Mouse (Mus musculus) intestine, postnatal 0 days (tissue): Measurements from ENCODE around the gene Runx1. TPM values are rescaled to one million over a fixed set of nuclear protein-coding genes. Genes with fewer than 3 reads are reported as not detected.
A peak's percentile ranks its signal among the peaks of the same experiment; 100 is the strongest.

Experiments
- ATAC-seq: fragments of 200-750 bp; cut with Nextera tagmentation; 2 replicates; pipeline ENCODE4 v1.8.0; 2017; ENCODE audit warnings: mild to moderate bottlenecking, moderate TSS enrichment, moderate library complexity
- H3K27ac ChIP-seq: fragments of 300-500 bp; sonication (generic); 2 replicates; pipeline ENCODE4 v1.5.1; 2014; ENCODE audit warnings: mild to moderate bottlenecking, low read depth, low read length, moderate library complexity
- H3K27me3 ChIP-seq: fragments of 300-500 bp; sonication (generic); replicated peaks from 2 replicates; pipeline ENCODE4 v1.6.1; 2014; ENCODE audit warnings: low read length, mixed read lengths; ENCODE audit not compliant: control insufficient read depth, insufficient read depth
- H3K36me3 ChIP-seq: fragments of 300-500 bp; sonication (generic); 2 replicates; pipeline ENCODE4 v1.6.1; 2014; ENCODE audit warnings: mild to moderate bottlenecking, moderate library complexity; ENCODE audit not compliant: control insufficient read depth, insufficient read depth
- H3K4me1 ChIP-seq: fragments of 300-500 bp; sonication (generic); replicated peaks from 2 replicates; pipeline ENCODE4 v1.6.1; 2014; ENCODE audit warnings: antibody characterized with exemption, low read length, mixed read lengths; ENCODE audit not compliant: control insufficient read depth, insufficient read depth
- H3K4me2 ChIP-seq: fragments of 300-500 bp; sonication (generic); replicated peaks from 2 replicates; pipeline ENCODE4 v1.6.1; 2014; ENCODE audit warnings: low read depth, mild to moderate bottlenecking, moderate library complexity
- H3K4me3 ChIP-seq: fragments of 300-500 bp; sonication (generic); 2 replicates; pipeline ENCODE4 v1.5.1; 2014; ENCODE audit warnings: low read depth, low read length
- H3K9ac ChIP-seq: fragments of 300-500 bp; sonication (generic); 2 replicates; pipeline ENCODE4 v1.6.1; 2014; ENCODE audit warnings: mild to moderate bottlenecking, low read depth, low read length
- H3K9me3 ChIP-seq: fragments of 300-500 bp; sonication (generic); 2 replicates; pipeline ENCODE4 v1.6.1; 2016; ENCODE audit warnings: mixed run types; ENCODE audit not compliant: control insufficient read depth
- CTCF ChIP-seq: sonication (generic); IDR thresholded peaks from 2 replicates; pipeline ENCODE4 v1.5.1; 2016; ENCODE audit warnings: low read depth, mild to moderate bottlenecking, control low read depth, antibody characterized with exemption, moderate library complexity
- WGBS: fragments of 180-500 bp; shearing (Covaris S2); extraction: QIAGEN DNeasy Blood & Tissue Kit; methylation state at CpG from one replicate; pipeline ENCODE4 v1.1.7; 2014; 5-methylcytosine and 5-hydroxymethylcytosine counted together
- polyA plus RNA-seq: library from polyadenylated mRNA; unstranded; fragments of >200 nt; fragmentation: Nextera tagmentation; extraction: Ambion mirVana; gene quantifications from 2 replicates; pipeline ENCODE4 v1.2.1, GENCODE M21; 2015

Gene Runx1
- polyA plus RNA-seq, 1 experiment from 2014 or later = 1.7 TPM

DNA sequence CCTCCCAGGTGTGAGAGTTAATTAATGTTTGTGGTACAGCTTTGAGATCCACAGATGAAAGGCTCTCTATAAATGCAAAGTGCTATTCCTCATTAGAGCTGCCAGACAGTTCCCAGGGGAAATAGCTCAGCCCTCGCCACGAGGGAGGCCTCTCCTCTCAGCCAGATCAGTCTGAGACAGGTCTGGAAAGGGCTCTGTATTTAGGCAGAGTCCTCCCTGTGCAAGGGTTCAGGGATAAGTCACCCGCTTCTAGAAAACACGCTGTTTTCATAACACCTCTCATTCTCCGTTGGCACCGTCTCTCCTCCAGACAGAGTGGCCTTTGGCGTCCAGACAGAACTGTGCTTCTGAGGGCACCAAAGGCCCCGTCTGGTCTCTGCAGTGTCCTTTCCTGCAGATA is 204.1 kb downstream of the Runx1 start:
- Histone ChIP-seq H3K27ac (no peak overlapping the region), H3K9ac (no peak overlapping the region), H3K27me3 (no peaks in the 10 kb centered on the region), H3K4me1 (no peaks in the 10 kb centered on the region), H3K36me3 (no peaks in the 10 kb centered on the region), H3K4me3 (no peak overlapping the region), H3K4me2 (no peak overlapping the region), H3K9me3 (no peaks in the 10 kb centered on the region)
- 72% methylated on average over 8 of the region's 8 CpGs for WGBS
- ATAC-seq = no peak
- TF ChIP-seq CTCF = no peak

DNA sequence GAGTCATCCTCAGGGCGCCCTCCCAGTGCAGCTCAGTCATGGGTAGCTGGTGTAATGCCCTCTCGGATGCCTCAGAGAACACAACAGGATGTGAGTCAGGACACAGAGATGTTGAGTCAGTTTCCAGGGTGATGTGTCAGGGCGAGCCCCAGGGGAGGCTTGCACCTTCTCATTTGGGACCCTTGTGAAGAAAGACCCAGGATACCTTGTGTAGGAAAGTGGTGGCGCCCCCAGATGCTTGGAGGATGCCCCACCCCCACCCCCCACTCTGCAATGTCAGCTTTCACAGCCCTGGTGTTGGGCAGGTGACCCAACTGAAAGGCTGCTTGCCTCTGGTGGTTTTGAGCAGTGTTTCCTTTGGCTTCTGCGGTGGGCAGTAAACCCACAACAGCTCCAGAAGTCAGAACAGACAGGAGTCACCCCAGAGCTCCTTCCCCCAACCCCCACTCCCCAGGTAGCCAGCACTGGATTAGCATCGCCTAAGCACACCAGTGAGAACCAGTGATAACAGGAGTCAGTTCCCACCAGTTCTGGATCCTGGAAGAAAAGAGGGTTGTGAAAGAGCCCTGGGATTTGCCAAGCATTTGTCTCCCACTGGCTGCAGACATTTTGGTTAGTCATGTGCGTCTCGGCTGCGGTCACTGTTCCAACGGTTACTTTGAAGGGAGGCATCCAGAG is 205.0 kb downstream of the Runx1 start:
- no peaks in the 10 kb centered on the region for H3K9me3 ChIP-seq
- no peak overlapping the region for H3K9ac ChIP-seq
- TF ChIP-seq CTCF = no peak
- H3K27ac ChIP-seq = no peak overlapping the region
- no peak overlapping the region for H3K4me3 ChIP-seq
- no peak overlapping the region for H3K4me2 ChIP-seq
- H3K27me3 ChIP-seq = no peaks in the 10 kb centered on the region
- H3K36me3 ChIP-seq = no peaks in the 10 kb centered on the region
- no peak for ATAC-seq
- 74% methylated on average over 10 of the region's 10 CpGs for WGBS
- H3K4me1 ChIP-seq = no peaks in the 10 kb centered on the region

DNA sequence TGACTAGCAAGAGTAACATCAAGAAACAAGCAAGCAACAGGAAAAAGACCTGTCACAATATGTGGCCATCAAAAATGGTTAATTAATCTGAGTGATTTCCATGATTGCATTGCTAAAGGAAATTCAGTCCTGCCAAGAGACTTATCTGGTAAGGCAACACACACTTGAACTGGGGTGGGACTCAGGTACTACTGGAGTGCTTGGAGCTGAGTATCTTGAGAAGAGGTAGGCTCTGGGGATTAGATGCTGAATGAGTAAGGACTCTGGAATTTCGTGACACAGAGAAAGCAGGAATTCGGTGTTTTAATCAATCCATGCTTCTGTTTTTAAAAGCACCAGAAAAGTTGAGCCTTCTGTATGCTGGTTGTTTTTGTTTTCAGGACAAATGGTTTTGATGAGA is 209.1 kb downstream of the Runx1 start:
- H3K4me3 ChIP-seq = no peak overlapping the region
- H3K9me3 ChIP-seq = no peaks in the 10 kb centered on the region
- no peaks in the 10 kb centered on the region for H3K36me3 ChIP-seq
- H3K27me3 ChIP-seq = no peaks in the 10 kb centered on the region
- 95% methylated on average over 2 of the region's 2 CpGs for WGBS
- no peaks in the 10 kb centered on the region for H3K4me1 ChIP-seq
- H3K9ac ChIP-seq = no peak overlapping the region
- ATAC-seq = no peak
- no peak overlapping the region for H3K4me2 ChIP-seq
- no peak overlapping the region for H3K27ac ChIP-seq
- no peak for TF ChIP-seq CTCF

GRCm38 (mm10) chr16:92615234-92615799 is 210.6 kb downstream of the Runx1 start:
- Histone ChIP-seq H3K36me3 (no peaks in the 10 kb centered on the region), H3K27me3 (no peaks in the 10 kb centered on the region), H3K27ac (no peak overlapping the region), H3K9me3 (no peaks in the 10 kb centered on the region), H3K9ac (no peak overlapping the region), H3K4me1 (no peaks in the 10 kb centered on the region), H3K4me2 (no peak overlapping the region), H3K4me3 (no peak overlapping the region)
- WGBS = 79% methylated on average over 15 of the region's 15 CpGs
- ATAC-seq = no peak
- peak; percentile 40; the same call in 1 of the 2 replicates for TF ChIP-seq CTCF

GRCm38 (mm10) chr16:92612546-92612945 is 213.4 kb downstream of the Runx1 start:
- WGBS = 34% methylated on average over 8 of the region's 8 CpGs
- 0 out of 2 replicates have a peak, but pooled peaks have one; percentile 28 for ATAC-seq

GRCm38 (mm10) chr16:92611641-92612149 is 214.3 kb downstream of the Runx1 start:
- no peak overlapping the region for H3K4me3 ChIP-seq
- WGBS = 88% methylated on average over 12 of the region's 12 CpGs
- TF ChIP-seq CTCF = no peak
- no peak for ATAC-seq
- H3K27me3 ChIP-seq = peaks cover under 1% of the 10 kb centered on the region; the same call in 1 of the 2 replicates
- H3K9me3 ChIP-seq = no peaks in the 10 kb centered on the region
- no peaks in the 10 kb centered on the region for H3K36me3 ChIP-seq
- no peak overlapping the region for H3K4me2 ChIP-seq
- H3K4me1 ChIP-seq = 0 out of 2 replicates have a peak, but pooled peaks cover 5% of the 10 kb centered on the region
- no peak overlapping the region for H3K9ac ChIP-seq
- H3K27ac ChIP-seq = no peak overlapping the region

More at GRCm38 (mm10) chr16:92612546-92612945, 213.4 kb downstream of the Runx1 start:
- Histone ChIP-seq H3K36me3 (no peaks in the 10 kb centered on the region), H3K27ac (no peak overlapping the region), H3K27me3 (no peaks in the 10 kb centered on the region), H3K4me1 (0 out of 2 replicates have a peak, but pooled peaks cover 5% of the 10 kb centered on the region), H3K4me3 (no peak overlapping the region), H3K9ac (no peak overlapping the region), H3K9me3 (no peaks in the 10 kb centered on the region), H3K4me2 (peak overlapping the region; percentile 17; the same call in 1 of the 2 replicates)
- no peak for TF ChIP-seq CTCF
